Mouse (Mus musculus) midbrain, embryonic 16.5 days (tissue): ENCODE data around the gene Nup210l. TPM values are rescaled to one million over a fixed set of nuclear protein-coding genes. Genes with fewer than 3 reads are reported as not detected.

ENCODE experiments used
- ATAC-seq: fragments of 200-750 bp; cut with Nextera tagmentation; 2 replicates; pipeline ENCODE4 v1.8.0; 2017; ENCODE audit warnings: moderate TSS enrichment
- H3K27ac ChIP-seq: fragments of 300-500 bp; sonication (generic); 2 replicates; pipeline ENCODE4 v1.5.1; 2014; ENCODE audit warnings: mild to moderate bottlenecking, low read length, mixed read lengths
- H3K27me3 ChIP-seq: fragments of 300-500 bp; sonication (generic); 2 replicates; pipeline ENCODE4 v1.6.1; 2014; ENCODE audit warnings: low read depth, low read length, mixed read lengths; ENCODE audit not compliant: control insufficient read depth, insufficient read depth
- H3K36me3 ChIP-seq: fragments of 300-500 bp; sonication (generic); 2 replicates; pipeline ENCODE4 v1.6.1; 2014; ENCODE audit warnings: mild to moderate bottlenecking, low read length, moderate library complexity, mixed read lengths; ENCODE audit not compliant: control insufficient read depth, insufficient read depth
- H3K4me1 ChIP-seq: fragments of 300-500 bp; sonication (generic); 2 replicates; pipeline ENCODE4 v1.6.1; 2014; ENCODE audit warnings: mild to moderate bottlenecking, low read length, mixed read lengths; ENCODE audit not compliant: control insufficient read depth, insufficient read depth
- H3K4me2 ChIP-seq: fragments of 300-500 bp; sonication (generic); 2 replicates; pipeline ENCODE4 v1.6.1; 2014; ENCODE audit warnings: mild to moderate bottlenecking, low read length, mixed read lengths
- H3K4me3 ChIP-seq: fragments of 300-500 bp; sonication (generic); 2 replicates; pipeline ENCODE4 v1.5.1; 2014; ENCODE audit warnings: low read depth, mild to moderate bottlenecking, low read length, moderate library complexity, mixed read lengths
- H3K9ac ChIP-seq: fragments of 300-500 bp; sonication (generic); 2 replicates; pipeline ENCODE4 v1.6.1; 2014; ENCODE audit warnings: low read depth, low read length, mixed read lengths
- H3K9me3 ChIP-seq: fragments of 300-500 bp; sonication (generic); replicated peaks from 2 replicates; pipeline ENCODE4 v1.6.1; 2014; ENCODE audit warnings: mild to moderate bottlenecking, low read length, mixed read lengths; ENCODE audit not compliant: control insufficient read depth, poor library complexity, severe bottlenecking
- WGBS: fragments of 180-500 bp; shearing (Covaris S2); extraction: QIAGEN DNeasy Blood & Tissue Kit; methylation state at CpG from one replicate; pipeline ENCODE4 v1.1.7; 2014; 5-methylcytosine and 5-hydroxymethylcytosine counted together
- polyA plus RNA-seq: library from polyadenylated mRNA; unstranded; fragments of >200 nt; fragmentation: Nextera tagmentation; extraction: Ambion mirVana; gene quantifications from 2 replicates; pipeline ENCODE4 v1.2.1, GENCODE M21; 2015

The Nup210l gene
- polyA plus RNA-seq, 1 experiment from 2014 or later = 0.16 TPM

GRCm38 (mm10) chr3:90203619-90204018, 99.7 kb downstream of the Nup210l start:
- Histone ChIP-seq H3K36me3 (peaks cover 11% of the 10 kb centered on the region; the same call in 1 of the 2 replicates), H3K9ac (no peak overlapping the region), H3K27me3 (no peaks in the 10 kb centered on the region), H3K4me1 (no peaks in the 10 kb centered on the region), H3K9me3 (no peaks in the 10 kb centered on the region), H3K27ac (no peak overlapping the region), H3K4me3 (no peak overlapping the region), H3K4me2 (no peak overlapping the region)
- no peak for ATAC-seq
- 78% methylated on average over 5 of the region's 5 CpGs for WGBS

GRCm38 (mm10) chr3:90204582-90204981, 100.7 kb downstream of the Nup210l start:
- Histone ChIP-seq H3K4me1 (no peaks in the 10 kb centered on the region), H3K4me3 (no peak overlapping the region), H3K9ac (no peak overlapping the region), H3K9me3 (no peaks in the 10 kb centered on the region), H3K27ac (no peak overlapping the region), H3K4me2 (no peak overlapping the region), H3K36me3 (peaks cover 15% of the 10 kb centered on the region; the same call in 1 of the 2 replicates), H3K27me3 (no peaks in the 10 kb centered on the region)
- WGBS = 97% methylated on average over 2 of the region's 2 CpGs
- ATAC-seq = no peak

GRCm38 (mm10) chr3:90208662-90209061, 104.7 kb downstream of the Nup210l start:
- no peak overlapping the region for H3K27ac ChIP-seq
- H3K4me3 ChIP-seq = no peak overlapping the region
- no peaks in the 10 kb centered on the region for H3K9me3 ChIP-seq
- no peaks in the 10 kb centered on the region for H3K27me3 ChIP-seq
- 92% methylated on average over 2 of the region's 2 CpGs for WGBS
- H3K4me2 ChIP-seq = no peak overlapping the region
- no peak for ATAC-seq
- no peak overlapping the region for H3K9ac ChIP-seq
- peaks cover 23% of the 10 kb centered on the region; the same call in 1 of the 2 replicates for H3K36me3 ChIP-seq
- H3K4me1 ChIP-seq = peaks cover 14% of the 10 kb centered on the region

DNA sequence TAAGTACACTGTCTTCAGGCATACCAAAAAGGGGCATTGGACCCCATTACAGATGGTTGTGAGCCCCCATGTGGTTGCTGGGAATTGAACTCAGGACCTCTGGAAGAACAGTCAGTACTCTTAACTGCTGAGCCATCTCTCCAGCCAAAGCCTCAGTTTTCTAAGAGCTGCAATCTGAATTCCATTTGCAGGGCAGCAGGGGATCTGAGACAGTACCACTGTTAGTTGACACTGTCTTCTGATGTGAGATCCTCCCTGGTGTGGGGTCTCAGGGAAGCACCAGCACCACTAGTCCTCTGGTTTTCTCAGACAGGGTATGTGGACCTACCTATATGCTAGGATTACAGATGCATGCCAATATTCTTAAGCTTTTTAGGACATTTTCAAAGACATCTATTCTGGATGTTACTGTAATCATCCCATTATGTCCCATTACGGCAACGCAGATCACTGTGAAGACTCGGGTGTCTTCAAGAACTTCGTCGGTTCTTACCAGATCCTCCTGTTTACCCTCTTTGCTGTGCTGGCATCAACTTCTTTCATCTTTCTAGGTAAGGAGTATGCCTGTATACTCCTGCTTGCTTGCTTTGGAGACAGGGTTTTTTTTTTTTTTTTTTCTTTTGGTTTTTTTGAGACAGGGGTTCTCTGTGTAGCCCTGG, 106.1 kb downstream of the Nup210l start:
- Histone ChIP-seq H3K4me2 (no peak overlapping the region), H3K36me3 (peaks cover 23% of the 10 kb centered on the region; the same call in 1 of the 2 replicates), H3K27ac (no peak overlapping the region), H3K4me1 (peaks cover 19% of the 10 kb centered on the region), H3K9ac (no peak overlapping the region), H3K4me3 (no peak overlapping the region), H3K9me3 (no peaks in the 10 kb centered on the region), H3K27me3 (no peaks in the 10 kb centered on the region)
- WGBS = 92% methylated on average over 5 of the region's 5 CpGs
- ATAC-seq = no peak

- Histone ChIP-seq H3K27ac (no peak overlapping the region), H3K36me3 (peaks cover 23% of the 10 kb centered on the region; the same call in 1 of the 2 replicates), H3K27me3 (no peaks in the 10 kb centered on the region), H3K4me1 (peaks cover 19% of the 10 kb centered on the region), H3K4me3 (peak overlapping the region; percentile 61; the same call in 1 of the 2 replicates), H3K9me3 (no peaks in the 10 kb centered on the region), H3K4me2 (peak overlapping the region; percentile 89), H3K9ac (no peak overlapping the region)
- WGBS = 83% methylated on average over 13 of the region's 13 CpGs
- no peak for ATAC-seq
Measured at GRCm38 (mm10) chr3:90211475-90212398, 107.8 kb downstream of the Nup210l start.

- Histone ChIP-seq H3K27me3 (no peaks in the 10 kb centered on the region), H3K4me1 (peaks cover 19% of the 10 kb centered on the region), H3K4me2 (peak overlapping the region; percentile 89), H3K4me3 (peak overlapping the region; percentile 61), H3K36me3 (peaks cover 20% of the 10 kb centered on the region; the same call in 1 of the 2 replicates), H3K9ac (peak overlapping the region; percentile 89), H3K27ac (no peak overlapping the region), H3K9me3 (no peaks in the 10 kb centered on the region)
- 14% methylated on average over 5 of the region's 5 CpGs for WGBS
- no peak for ATAC-seq
Measured at GRCm38 (mm10) chr3:90212723-90213122, 108.8 kb downstream of the Nup210l start.

DNA sequence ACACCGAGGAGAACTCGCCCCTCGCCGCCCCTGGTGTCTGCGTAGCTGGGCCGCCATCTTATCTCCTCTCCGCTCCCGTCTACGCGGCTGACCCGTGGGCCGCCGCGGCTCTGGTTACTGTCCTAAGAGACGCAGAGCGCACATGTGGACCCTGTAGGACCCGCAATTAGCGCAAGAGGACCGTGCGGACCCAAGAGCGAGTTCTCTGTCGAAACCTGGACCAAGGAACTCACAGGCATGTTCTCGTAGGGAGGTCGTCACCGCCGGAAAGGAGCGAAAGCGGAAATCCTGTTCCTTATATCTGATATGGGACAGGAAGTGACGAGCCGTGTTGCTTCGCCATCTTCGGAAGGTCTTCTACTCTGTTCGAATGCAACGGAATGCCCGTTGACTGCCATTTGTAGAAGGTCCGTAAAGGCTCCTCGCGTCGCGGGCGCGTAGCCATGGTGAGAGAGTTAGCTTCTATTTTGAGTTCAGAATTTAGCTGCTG, 109.5 kb downstream of the Nup210l start, which contains the start of the genes Rps27 and Rab13:
TSS of gene Rps27 (minus strand) at position 275 of the 490 bp plus-strand sequence.
TSS of gene Rab13 (plus strand) at position 319 of the 490 bp plus-strand sequence.
- WGBS = under 1% methylated on average over 42 of the region's 42 CpGs
- ATAC-seq = peak; percentile 95

GRCm38 (mm10) chr3:90213956-90214684, 110.2 kb downstream of the Nup210l start:
- Histone ChIP-seq H3K27me3 (no peaks in the 10 kb centered on the region), H3K9ac (peak overlapping the region; percentile 55), H3K27ac (peak overlapping the region; percentile 88), H3K4me3 (peak overlapping the region; percentile 61), H3K4me2 (peak overlapping the region; percentile 89), H3K4me1 (peaks cover 19% of the 10 kb centered on the region), H3K36me3 (peaks cover 9% of the 10 kb centered on the region; the same call in 1 of the 2 replicates), H3K9me3 (no peaks in the 10 kb centered on the region)
- ATAC-seq = peak; percentile 75
- 11% methylated on average over 12 of the region's 12 CpGs for WGBS

More for the DNA sequence above, 109.5 kb downstream of the Nup210l start, which contains the start of the genes Rps27 and Rab13:
- H3K9ac ChIP-seq = peak within 1 kb of the TSS; percentile 89
- peak within 1 kb of the TSS; percentile 61 for H3K4me3 ChIP-seq
- H3K4me2 ChIP-seq = peak within 1 kb of the TSS; percentile 89
- H3K9me3 ChIP-seq = no peaks in the 10 kb centered on the region
- H3K27ac ChIP-seq = peak within 1 kb of the TSS; percentile 88
- H3K27me3 ChIP-seq = no peaks in the 10 kb centered on the region
- peaks cover 13% of the 10 kb centered on the region; the same call in 1 of the 2 replicates for H3K36me3 ChIP-seq
- peaks cover 19% of the 10 kb centered on the region for H3K4me1 ChIP-seq
